Mouse (Mus musculus) adrenal gland, postnatal 36 days (tissue): ENCODE measurements at regions not wholly inside any gene's neighbourhood (a gene's known extent, or its start where the extent isn't known, plus 50 kb on each side); places are given as distances from the start of the nearest gene placed in this dataset.

ENCODE experiments used
- DNase-seq, 2 experiments: peaks; one replicate each; pipeline ENCODE4 v3.0.0; 2021; ENCODE audit warnings: mixed read lengths in 1 of 2

GRCm38 (mm10) chr3:131919476-131919875 is 165.6 kb upstream of the Dkk2 start:
- peak; percentile 2 to 11 for DNase-seq

GRCm38 (mm10) chr3:131921161-131921560 is 163.9 kb upstream of the Dkk2 start:
- DNase-seq, result peak; percentile 40 to 63

- DNase-seq, result no peak
These were observed 162.4 kb upstream of the Dkk2 start for GRCm38 (mm10) chr3:131922733-131923132.

- DNase-seq, result no peak
These were observed 144.2 kb upstream of the Dkk2 start for GRCm38 (mm10) chr3:131940896-131941295.

- DNase-seq, result peak in 1 of 2 experiments; percentile 14
These were observed 142.9 kb upstream of the Dkk2 start for GRCm38 (mm10) chr3:131941961-131942753.

GRCm38 (mm10) chr3:131943436-131943835 is 141.7 kb upstream of the Dkk2 start:
- DNase-seq, result no peak

- DNase-seq, result no peak
These were observed 129.3 kb upstream of the Dkk2 start for GRCm38 (mm10) chr3:131955771-131956170.

GRCm38 (mm10) chr3:131960636-131961035 is 124.5 kb upstream of the Dkk2 start:
- DNase-seq, result no peak

- no peak for DNase-seq
These were observed 123.5 kb upstream of the Dkk2 start for GRCm38 (mm10) chr3:131961571-131961970.

GRCm38 (mm10) chr3:131962870-131963269 is 122.2 kb upstream of the Dkk2 start:
- DNase-seq, result no peak

GRCm38 (mm10) chr3:131964952-131965351 is 120.1 kb upstream of the Dkk2 start:
- DNase-seq, result no peak

- no peak for DNase-seq
These were observed 119.5 kb upstream of the Dkk2 start for GRCm38 (mm10) chr3:131965456-131966160.

- no peak for DNase-seq
These were observed 117.8 kb upstream of the Dkk2 start for GRCm38 (mm10) chr3:131967288-131967687.

GRCm38 (mm10) chr3:131970827-131971226 is 114.3 kb upstream of the Dkk2 start:
- DNase-seq, result no peak

GRCm38 (mm10) chr3:131975940-131976628 is 109.0 kb upstream of the Dkk2 start:
- DNase-seq, result peak; percentile 45 to 64

GRCm38 (mm10) chr3:131983292-131983691 is 101.8 kb upstream of the Dkk2 start:
- no peak for DNase-seq

- DNase-seq, result no peak
These were observed 86.1 kb upstream of the Dkk2 start for GRCm38 (mm10) chr3:131998838-131999613.

GRCm38 (mm10) chr3:132006191-132006590 is 78.9 kb upstream of the Dkk2 start:
- DNase-seq, result peak in 1 of 2 experiments; percentile 4

- DNase-seq, result no peak
These were observed 78.2 kb upstream of the Dkk2 start for GRCm38 (mm10) chr3:132006912-132007311.

GRCm38 (mm10) chr3:132007356-132007755 is 77.7 kb upstream of the Dkk2 start:
- no peak for DNase-seq

- no peak for DNase-seq
These were observed 69.9 kb upstream of the Dkk2 start for GRCm38 (mm10) chr3:132015205-132015604.
